Mouse (Mus musculus) common myeloid progenitor, adult 5-6 weeks (primary cell): ENCODE measurements around the gene Cep128. TPM values are rescaled to one million over a fixed set of nuclear protein-coding genes. Genes with fewer than 3 reads are reported as not detected.

Source experiments
- ATAC-seq: replicated peaks from 2 replicates; pipeline ENCODE4 v1.8.0; 2016; ENCODE audit warnings: low read depth, mild to moderate bottlenecking, moderate TSS enrichment, inconsistent platforms; ENCODE audit not compliant: poor library complexity, severe bottlenecking
- total RNA-seq: library from RNA; stranded (forward); fragments of 200-1000, 187-1606 nt; gene quantifications from 2 replicates; pipeline ENCODE4 v1.2.3, GENCODE M21; 2017

Gene Cep128
- total RNA-seq, 1 experiment from 2014 or later = 75.1 TPM

GRCm38 (mm10) chr12:91066286-91067082, 317.7 kb downstream of the Cep128 start:
- no peak for ATAC-seq

GRCm38 (mm10) chr12:91065423-91065822, 318.8 kb downstream of the Cep128 start:
- ATAC-seq = no peak

GRCm38 (mm10) chr12:91064368-91064999, 319.7 kb downstream of the Cep128 start:
- ATAC-seq = no peak

- ATAC-seq = no peak
These were observed 320.7 kb downstream of the Cep128 start for GRCm38 (mm10) chr12:91063337-91064015.

GRCm38 (mm10) chr12:91062681-91063080, 321.5 kb downstream of the Cep128 start:
- no peak for ATAC-seq

GRCm38 (mm10) chr12:91059704-91060318, 324.4 kb downstream of the Cep128 start:
- ATAC-seq = no peak

- ATAC-seq = no peak
These were observed 327.3 kb downstream of the Cep128 start for GRCm38 (mm10) chr12:91056885-91057284.

GRCm38 (mm10) chr12:91052301-91052700, 331.9 kb downstream of the Cep128 start:
- no peak for ATAC-seq

- ATAC-seq = no peak
These were observed 333.4 kb downstream of the Cep128 start for GRCm38 (mm10) chr12:91050593-91051325.

- no peak for ATAC-seq
These were observed 342.8 kb downstream of the Cep128 start for GRCm38 (mm10) chr12:91041363-91041762.

- ATAC-seq = no peak
These were observed 343.8 kb downstream of the Cep128 start for GRCm38 (mm10) chr12:91040267-91040905.

- ATAC-seq = no peak
These were observed 355.1 kb downstream of the Cep128 start for GRCm38 (mm10) chr12:91029116-91029515.

GRCm38 (mm10) chr12:91027681-91028080, 356.5 kb downstream of the Cep128 start:
- ATAC-seq = no peak

- ATAC-seq = no peak
These were observed 357.1 kb downstream of the Cep128 start for GRCm38 (mm10) chr12:91027100-91027499.

GRCm38 (mm10) chr12:91015075-91015474, 369.1 kb downstream of the Cep128 start:
- no peak for ATAC-seq

- ATAC-seq = 0 out of 2 replicates have a peak, but pooled peaks have one; percentile 5
These were observed 371.2 kb downstream of the Cep128 start for GRCm38 (mm10) chr12:91013043-91013442.

- ATAC-seq = no peak
These were observed 372.0 kb downstream of the Cep128 start for GRCm38 (mm10) chr12:91012184-91012583.

GRCm38 (mm10) chr12:91008736-91009135, 375.5 kb downstream of the Cep128 start:
- no peak for ATAC-seq

- ATAC-seq = peak; percentile 68
These were observed 376.0 kb downstream of the Cep128 start for GRCm38 (mm10) chr12:91008170-91008569.
